Mouse (Mus musculus) lung, adult 2 months (tissue): Measurements from ENCODE around the gene Cfap73.

ENCODE experiments used
- CTCF ChIP-seq: fragments of 200-500 bp; IDR thresholded peaks from 2 replicates; pipeline ENCODE4 v1.5.1; 2011; ENCODE audit warnings: mild to moderate bottlenecking, low read length, control low read depth; ENCODE audit not compliant: insufficient read depth
- POLR2A ChIP-seq: fragments of 200-500 bp; IDR thresholded peaks from 2 replicates; pipeline ENCODE4 v1.6.1; 2011; ENCODE audit warnings: low read depth, mild to moderate bottlenecking, control low read depth, low read length, borderline replicate concordance; ENCODE audit errors: extremely low read depth

GRCm38 (mm10) chr5:120671865-120672264 lies 37.8 kb upstream of the Cfap73 start:
- TF ChIP-seq CTCF (no peak), POLR2A (no peak)
